Mouse (Mus musculus): Measurements from ENCODE around the gene Nr4a3. TPM values are rescaled to one million over a fixed set of nuclear protein-coding genes. Genes with fewer than 3 reads are reported as not detected.

Nr4a3 gene
- total RNA-seq (2021) = 10 to 100 TPM; 21.5 to 25.1 TPM

DNA sequence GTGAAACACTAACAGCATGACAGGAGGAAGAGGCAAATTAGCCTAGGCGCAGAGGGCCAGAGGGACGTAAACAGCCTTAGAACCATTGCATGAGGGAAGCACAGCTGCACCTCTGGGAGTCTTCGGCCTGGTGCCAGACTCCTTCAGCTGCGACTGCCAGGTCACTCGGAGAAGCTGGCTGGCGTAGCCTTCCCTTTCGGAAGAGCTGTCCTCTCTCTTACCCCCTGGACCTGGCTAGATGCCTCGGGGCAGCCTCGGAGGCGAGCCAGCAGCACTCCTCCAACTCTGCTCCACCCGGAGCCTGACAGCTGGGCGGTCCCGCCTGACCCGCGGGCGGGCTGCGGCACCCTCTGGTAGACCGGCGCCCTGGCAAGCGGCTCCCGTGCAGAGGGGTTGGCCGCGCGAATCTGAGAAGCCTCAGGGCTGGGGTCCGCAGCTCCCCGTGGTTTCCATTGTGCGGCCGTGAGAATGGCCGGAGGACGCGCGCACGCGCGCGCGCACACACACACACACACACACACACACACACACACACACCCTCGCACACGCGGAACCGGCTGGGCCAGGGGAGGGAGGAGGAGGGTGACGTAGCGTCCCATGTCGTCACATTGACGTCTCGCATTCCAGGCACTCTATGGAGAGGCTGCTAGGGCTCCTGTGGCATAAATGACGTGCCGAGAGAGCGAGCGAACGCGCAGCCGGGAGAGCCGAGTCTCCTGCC lies at the start of gene Nr4a3:
Gene Nr4a3 (plus strand): TSS at position 663 of the 721 bp plus-strand sequence.
- peak; percentile 90 to 91 for DNase-seq (ENCODE audit: low spot score in 2 of 2)

GRCm38 (mm10) chr4:48002969-48003368 lies 42.0 kb upstream of the Nr4a3 start:
- intact Hi-C loops (cut with DNase I) = no loop called here
- DNase-seq (ENCODE audit: low spot score in 2 of 2) = no peak

More for the DNA sequence above, at the start of gene Nr4a3:
- intact Hi-C loops (cut with DNase I) = loop anchor here (5.0 to 10.0 kb wide), 7 partner anchors 78 to 610 kb away; partner anchors contain the start of genes Alg2, Sec61b and Stx17

DNA sequence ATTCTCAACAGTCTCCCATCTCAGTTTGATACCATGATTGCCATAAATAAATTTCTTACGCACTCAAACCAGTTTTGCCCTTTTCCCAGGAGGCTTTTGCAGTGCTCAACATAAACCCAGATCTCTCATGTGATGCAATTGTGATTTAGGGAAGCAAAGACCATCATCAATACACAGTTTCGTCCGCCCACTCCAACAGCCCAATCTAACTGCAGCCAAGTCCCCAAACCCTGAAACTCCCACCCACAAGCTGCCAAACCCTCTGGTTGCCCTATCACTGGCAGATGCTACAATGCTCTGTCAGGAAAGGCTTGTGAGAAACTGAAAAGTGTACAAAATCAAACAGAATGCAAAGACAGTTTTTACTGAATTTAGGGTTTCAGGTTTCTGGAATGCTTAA lies 41.5 kb upstream of the Nr4a3 start:
- DNase-seq (ENCODE audit: low spot score in 2 of 2) = peak; percentile 14 to 31
- intact Hi-C loops (cut with DNase I) = no loop called here

GRCm38 (mm10) chr4:48006355-48006754 lies 38.6 kb upstream of the Nr4a3 start:
- no peak for DNase-seq (ENCODE audit: low spot score in 2 of 2)
- intact Hi-C loops (cut with DNase I) = no loop called here

DNA sequence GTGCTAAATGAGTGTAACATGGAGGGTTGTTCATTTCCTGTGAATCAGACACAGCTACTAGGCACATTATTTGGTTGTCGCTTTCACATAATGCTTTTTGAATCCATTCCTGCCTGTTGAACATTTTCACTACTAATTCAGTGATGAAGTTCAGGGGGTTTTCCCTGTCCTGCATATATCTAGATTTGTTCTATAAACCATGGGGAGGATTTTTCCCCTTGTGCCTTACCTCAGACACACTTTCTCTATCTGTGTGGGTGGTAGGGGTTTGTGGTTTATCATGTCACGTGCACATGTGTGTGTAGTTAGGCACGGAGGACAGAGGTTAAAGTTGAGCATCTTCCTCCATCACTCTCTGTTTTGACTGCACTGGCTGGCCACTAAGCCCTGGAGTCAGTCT lies 32.7 kb upstream of the Nr4a3 start:
- DNase-seq (ENCODE audit: low spot score in 2 of 2) = no peak
- intact Hi-C loops (cut with DNase I) = no loop called here

DNA sequence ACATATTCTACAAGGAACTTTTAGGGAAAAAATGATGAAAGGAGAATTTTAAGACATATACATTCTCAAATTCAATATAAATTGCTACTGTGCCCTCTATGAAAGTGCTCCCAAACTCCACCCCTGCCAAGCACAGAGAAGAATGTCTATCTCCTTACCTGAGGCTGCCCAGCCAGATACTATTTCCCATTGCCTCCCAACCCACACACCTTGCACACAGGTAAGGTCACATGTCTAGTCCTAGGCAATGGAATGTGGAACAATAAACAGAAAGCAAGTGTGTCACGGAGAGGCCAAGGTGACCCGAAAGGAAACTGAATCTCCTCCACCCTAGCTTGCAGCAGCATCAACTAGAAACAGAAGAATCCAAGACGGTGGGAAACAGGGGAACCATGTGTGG lies 22.0 kb upstream of the Nr4a3 start:
- intact Hi-C loops (cut with DNase I) = no loop called here
- DNase-seq (ENCODE audit: low spot score in 2 of 2) = no peak

DNA sequence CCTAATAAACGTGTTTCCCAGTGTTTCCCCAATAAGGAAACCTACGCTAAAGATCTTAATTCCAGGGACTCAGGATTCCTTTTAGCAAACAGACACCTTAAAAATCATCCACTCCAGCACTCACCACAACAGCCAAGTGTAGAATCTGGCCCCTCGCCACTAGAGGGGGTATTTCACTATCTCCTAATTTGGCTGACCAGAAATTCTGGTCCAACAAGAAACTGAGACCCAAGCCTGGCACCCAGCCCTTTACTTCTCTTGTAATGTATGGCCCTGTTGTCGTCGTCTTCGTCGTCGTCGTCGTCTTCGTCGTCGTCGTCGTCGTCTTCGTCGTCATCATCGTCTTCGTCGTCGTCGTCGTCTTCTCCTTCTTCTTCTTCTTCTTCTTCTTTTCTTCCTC lies 15.3 kb upstream of the Nr4a3 start:
- no peak for DNase-seq (ENCODE audit: low spot score in 2 of 2)
- intact Hi-C loops (cut with DNase I) = no loop called here

- DNase-seq (ENCODE audit: low spot score in 2 of 2) = no peak
- intact Hi-C loops (cut with DNase I) = no loop called here
Observed at GRCm38 (mm10) chr4:48034287-48034686, 10.7 kb upstream of the Nr4a3 start.

GRCm38 (mm10) chr4:48037646-48038045 lies 7.3 kb upstream of the Nr4a3 start:
- DNase-seq (ENCODE audit: low spot score in 2 of 2) = no peak

GRCm38 (mm10) chr4:48038847-48039246 lies 6.1 kb upstream of the Nr4a3 start:
- intact Hi-C loops (cut with DNase I) = loop anchor here (2.0 kb wide), 1 partner anchor 90 kb away; no protein-coding TSS in a partner anchor
- DNase-seq (ENCODE audit: low spot score in 2 of 2) = no peak

More at GRCm38 (mm10) chr4:48037646-48038045, 7.3 kb upstream of the Nr4a3 start:
- intact Hi-C loops (cut with DNase I) = loop anchor here (2.0 kb wide), 1 partner anchor 89 kb away; no protein-coding TSS in a partner anchor

GRCm38 (mm10) chr4:48039736-48040135 lies 5.2 kb upstream of the Nr4a3 start:
- DNase-seq (ENCODE audit: low spot score in 2 of 2) = no peak
- intact Hi-C loops (cut with DNase I) = loop anchor here (2.0 to 10.0 kb wide), 5 partner anchors 91 to 605 kb away; no protein-coding TSS in a partner anchor

GRCm38 (mm10) chr4:48042466-48042785 lies 2.5 kb upstream of the Nr4a3 start:
- no peak for DNase-seq (ENCODE audit: low spot score in 2 of 2)
- intact Hi-C loops (cut with DNase I) = loop anchor here (5.0 to 10.0 kb wide), 4 partner anchors 220 to 608 kb away; no protein-coding TSS in a partner anchor

GRCm38 (mm10) chr4:48042786-48043701 lies 1.9 kb upstream of the Nr4a3 start:
- peak; percentile 94 to 97 for DNase-seq (ENCODE audit: low spot score in 2 of 2)
- intact Hi-C loops (cut with DNase I) = loop anchor here (5.0 to 10.0 kb wide), 4 partner anchors 221 to 608 kb away; no protein-coding TSS in a partner anchor

- intact Hi-C loops (cut with DNase I) = loop anchor here (5.0 to 10.0 kb wide), 4 partner anchors 222 to 609 kb away; no protein-coding TSS in a partner anchor
- DNase-seq (ENCODE audit: low spot score in 2 of 2) = no peak
Observed at GRCm38 (mm10) chr4:48044141-48044490, 837 bp upstream of the Nr4a3 start.

GRCm38 (mm10) chr4:48045281-48045720 lies 348 bp downstream of the Nr4a3 start:
- no peak for DNase-seq (ENCODE audit: low spot score in 2 of 2)
- intact Hi-C loops (cut with DNase I) = loop anchor here (5.0 to 10.0 kb wide), 5 partner anchors 77 to 610 kb away; partner anchors contain the start of genes Alg2, Sec61b and Stx17

- DNase-seq (ENCODE audit: low spot score in 2 of 2) = peak; percentile 55 to 57
- intact Hi-C loops (cut with DNase I) = loop anchor here (5.0 to 10.0 kb wide), 5 partner anchors 76 to 611 kb away; partner anchors contain the start of genes Alg2, Sec61b and Stx17
Observed at GRCm38 (mm10) chr4:48045721-48046460, 938 bp downstream of the Nr4a3 start.

DNA sequence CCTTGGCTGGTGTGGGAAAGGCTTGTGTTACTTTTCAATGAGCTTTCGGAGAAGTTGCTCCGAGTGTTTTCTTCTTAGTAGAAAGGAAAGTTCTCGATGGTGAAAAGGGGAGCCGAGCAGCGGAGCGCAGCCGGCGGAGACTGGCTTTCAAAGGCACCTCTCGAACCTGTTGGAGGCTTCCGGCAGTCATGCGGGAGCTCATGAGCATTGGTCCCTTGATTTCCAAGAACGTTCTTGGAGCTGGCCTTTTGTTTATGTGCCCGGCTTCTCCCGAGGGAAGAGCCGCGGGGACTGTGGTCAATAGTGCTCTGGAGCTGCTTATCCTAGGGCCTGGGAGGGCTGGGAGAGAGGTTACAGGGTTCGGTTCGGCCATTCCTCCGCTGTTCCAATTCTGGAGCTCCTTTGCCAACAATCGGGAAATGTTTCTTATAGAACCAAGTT lies 1.5 kb downstream of the Nr4a3 start:
- peak in 1 of 2 experiments; percentile 43 for DNase-seq (ENCODE audit: low spot score in 2 of 2)
- intact Hi-C loops (cut with DNase I) = loop anchor here (5.0 to 10.0 kb wide), 5 partner anchors 76 to 612 kb away; partner anchors contain the start of genes Alg2, Sec61b and Stx17

GRCm38 (mm10) chr4:48047136-48047765 lies 2.3 kb downstream of the Nr4a3 start:
- peak in 1 of 2 experiments; percentile 19 for DNase-seq (ENCODE audit: low spot score in 2 of 2)
- intact Hi-C loops (cut with DNase I) = loop anchor here (5.0 to 10.0 kb wide), 5 partner anchors 75 to 612 kb away; partner anchors contain the start of genes Alg2, Sec61b and Stx17
